Mouse (Mus musculus) Patski (cell line): Measurements from ENCODE around the gene Pabpn1l. TPM values are rescaled to one million over a fixed set of nuclear protein-coding genes. Genes with fewer than 3 reads are reported as not detected.
"Not testable (repeated sequence)": the region's sequence is repeated elsewhere in the genome, so short reads cannot be mapped to it uniquely, and the experiment has no call there.

Experiments used
- ATAC-seq: fragments of 100-300 bp; one replicate; pipeline ENCODE4 v1.8.0; 2021
- CTCF ChIA-PET: fragments of 350-600 bp; sonication (Branson Sonifier 250); formaldehyde crosslinking; loops from one replicate; lab custom pipeline; 2022; ENCODE audit warnings: inconsistent platforms; lab: Charles Lee
- POLR2A ChIA-PET: fragments of 350-600 bp; sonication (Branson Sonifier 250); formaldehyde crosslinking; loops from one replicate; lab custom pipeline; 2022; ENCODE audit warnings: antibody characterized with exemption, inconsistent platforms; lab: Charles Lee
- DNase-seq: peaks from one replicate; pipeline ENCODE4 v3.0.0-alpha.2; 2011; ENCODE audit warnings: low read depth, low spot score
- H3K27me3 ChIP-seq: fragments of 371-371 bp; one replicate; pipeline ENCODE4 v1.5.1; 2021
- CTCF ChIP-seq: fragments of 100-300 bp; IDR thresholded peaks from one replicate; pipeline ENCODE4 v1.5.1; 2021
- in situ Hi-C: fragments of 300-500 bp; cut with MboI; formaldehyde crosslinking; loops from 3 replicates; pipeline ENCODE4 v1.11.1; 2018; ENCODE audit warnings: low pct_unique_long_range_greater_than_20kb, mixed read lengths
- polyA plus RNA-seq: library from polyadenylated mRNA; unstranded; gene quantifications from one replicate; pipeline ENCODE4 v1.2.3, GENCODE M21; 2021

The Pabpn1l gene
- polyA plus RNA-seq, 1 experiment from 2014 or later: 0.05 TPM

GRCm38 (mm10) chr8:122635878-122636802 is 13.6 kb upstream of the Pabpn1l start:
- ATAC-seq (no peak), DNase-seq (no peak)
- TF ChIP-seq CTCF: no peak
- POLR2A ChIA-PET: interaction anchor here (0.7 kb wide), 1 partner anchor 365 kb away, joined by 3 read pairs; no protein-coding TSS in a partner anchor
- peaks cover 4% of the 10 kb centered on the region for H3K27me3 ChIP-seq
- CTCF ChIA-PET: no interaction called here
- in situ Hi-C loops: no loop called here

GRCm38 (mm10) chr8:122633205-122633604 is 10.7 kb upstream of the Pabpn1l start:
- ATAC-seq: no peak
- ChIA-PET CTCF (no interaction called here), POLR2A (no interaction called here)
- DNase-seq: no peak
- in situ Hi-C loops: no loop called here
- peaks cover 18% of the 10 kb centered on the region for H3K27me3 ChIP-seq
- TF ChIP-seq CTCF: no peak

GRCm38 (mm10) chr8:122632134-122632533 is 9.6 kb upstream of the Pabpn1l start:
- in situ Hi-C loops, POLR2A ChIA-PET, ATAC-seq: not testable (repeated sequence)

GRCm38 (mm10) chr8:122630696-122631095 is 8.2 kb upstream of the Pabpn1l start:
- ATAC-seq (no peak), DNase-seq (no peak)
- ChIA-PET POLR2A (no interaction called here), CTCF (interaction anchor here (1.2 kb wide), 1 partner anchor 11 kb away, joined by 3 read pairs; no protein-coding TSS in a partner anchor)
- no peak for TF ChIP-seq CTCF
- in situ Hi-C loops: no loop called here
- H3K27me3 ChIP-seq: peaks cover 18% of the 10 kb centered on the region

More at GRCm38 (mm10) chr8:122632134-122632533, 9.6 kb upstream of the Pabpn1l start:
- not testable (repeated sequence) for DNase-seq
- CTCF ChIA-PET: interaction anchor here (1.2 kb wide), 2 partner anchors 10 to 11 kb away, joined by 3 read pairs; no protein-coding TSS in a partner anchor
- peaks cover 18% of the 10 kb centered on the region for H3K27me3 ChIP-seq

- no peak for DNase-seq
- POLR2A ChIA-PET: no interaction called here
- in situ Hi-C loops: no loop called here
- CTCF ChIA-PET: no interaction called here
- ATAC-seq: no peak
- H3K27me3 ChIP-seq: peaks cover 18% of the 10 kb centered on the region
- TF ChIP-seq CTCF: no peak
Observed at GRCm38 (mm10) chr8:122629388-122629787, 6.8 kb upstream of the Pabpn1l start.

GRCm38 (mm10) chr8:122626896-122627295 is 4.4 kb upstream of the Pabpn1l start:
- ChIA-PET POLR2A (no interaction called here), CTCF (no interaction called here)
- TF ChIP-seq CTCF: no peak
- ATAC-seq: no peak
- peaks cover 14% of the 10 kb centered on the region for H3K27me3 ChIP-seq
- in situ Hi-C loops: no loop called here
- no peak for DNase-seq

GRCm38 (mm10) chr8:122625811-122626210 is 3.3 kb upstream of the Pabpn1l start:
- peaks cover 13% of the 10 kb centered on the region for H3K27me3 ChIP-seq
- ChIA-PET POLR2A (no interaction called here), CTCF (interaction anchor here (1.4 kb wide), 1 partner anchor 15 kb away, joined by 5 read pairs; no protein-coding TSS in a partner anchor)
- no peak for TF ChIP-seq CTCF
- in situ Hi-C loops: no loop called here
- DNase-seq: no peak
- no peak for ATAC-seq

GRCm38 (mm10) chr8:122624653-122625052 is 2.1 kb upstream of the Pabpn1l start:
- in situ Hi-C loops: no loop called here
- ChIA-PET CTCF (no interaction called here), POLR2A (no interaction called here)
- no peak for TF ChIP-seq CTCF
- H3K27me3 ChIP-seq: peaks cover 4% of the 10 kb centered on the region
- ATAC-seq (no peak), DNase-seq (no peak)

GRCm38 (mm10) chr8:122623844-122624642 is 1.5 kb upstream of the Pabpn1l start:
- ATAC-seq (no peak), DNase-seq (no peak)
- no peak for TF ChIP-seq CTCF
- ChIA-PET POLR2A (no interaction called here), CTCF (no interaction called here)
- no peaks in the 10 kb centered on the region for H3K27me3 ChIP-seq
- in situ Hi-C loops: no loop called here

GRCm38 (mm10) chr8:122620446-122620845 is 2.1 kb downstream of the Pabpn1l start:
- ChIA-PET CTCF (interaction anchor here (1.1 kb wide), 1 partner anchor 12 kb away, joined by 3 read pairs; no protein-coding TSS in a partner anchor), POLR2A (no interaction called here)
- DNase-seq: no peak
- no peaks in the 10 kb centered on the region for H3K27me3 ChIP-seq
- in situ Hi-C loops: no loop called here
- no peak for TF ChIP-seq CTCF
- no peak for ATAC-seq
